Mouse (Mus musculus) forebrain, embryonic 11.5 days (tissue): ENCODE measurements at regions not wholly inside any gene's neighbourhood (a gene's known extent, or its start where the extent isn't known, plus 50 kb on each side); places are given as distances from the start of the nearest gene placed in this dataset.

Experiments
- ATAC-seq: fragments of 200-750 bp; cut with Nextera tagmentation; replicated peaks from 2 replicates; pipeline ENCODE4 v1.8.0; 2017; ENCODE audit warnings: moderate TSS enrichment; ENCODE audit not compliant: low FRiP score
- DNase-seq: peaks from one replicate; pipeline ENCODE4 v3.0.0-alpha.2; 2017; ENCODE audit warnings: low spot score
- H3K27ac ChIP-seq: fragments of 300-500 bp; sonication (generic); 2 replicates; pipeline ENCODE4 v1.5.1; 2014; ENCODE audit warnings: low read depth, low read length
- H3K27me3 ChIP-seq: fragments of 300-500 bp; sonication (generic); 2 replicates; pipeline ENCODE4 v1.6.1; 2014; ENCODE audit warnings: mild to moderate bottlenecking, low read length, mixed read lengths; ENCODE audit not compliant: control insufficient read depth, insufficient read depth
- H3K36me3 ChIP-seq: fragments of 300-500 bp; sonication (generic); 2 replicates; pipeline ENCODE4 v1.6.1; 2014; ENCODE audit warnings: mild to moderate bottlenecking, low read length, moderate library complexity, mixed read lengths; ENCODE audit not compliant: control insufficient read depth, insufficient read depth
- H3K4me1 ChIP-seq: fragments of 300-500 bp; sonication (generic); replicated peaks from 2 replicates; pipeline ENCODE4 v1.6.1; 2014; ENCODE audit warnings: low read length, mixed read lengths; ENCODE audit not compliant: control insufficient read depth, insufficient read depth
- H3K4me2 ChIP-seq: fragments of 300-500 bp; sonication (generic); 2 replicates; pipeline ENCODE4 v1.6.1; 2014; ENCODE audit warnings: low read depth, mild to moderate bottlenecking, low read length, moderate library complexity, mixed read lengths; ENCODE audit not compliant: severe bottlenecking
- H3K4me3 ChIP-seq: fragments of 300-500 bp; sonication (generic); 2 replicates; pipeline ENCODE4 v1.5.1; 2014; ENCODE audit warnings: low read depth, low read length
- H3K9ac ChIP-seq: fragments of 300-500 bp; sonication (generic); 2 replicates; pipeline ENCODE4 v1.6.1; 2014; ENCODE audit warnings: low read length
- H3K9me3 ChIP-seq: fragments of 300-500 bp; sonication (generic); 2 replicates; pipeline ENCODE4 v1.6.1; 2016; ENCODE audit warnings: low read length, mixed read lengths; ENCODE audit not compliant: control insufficient read depth
- WGBS: fragments of 180-500 bp; shearing (Covaris S2); extraction: QIAGEN DNeasy Blood & Tissue Kit; methylation state at CpG from one replicate; pipeline ENCODE4 v1.1.7; 2014; 5-methylcytosine and 5-hydroxymethylcytosine counted together

DNA sequence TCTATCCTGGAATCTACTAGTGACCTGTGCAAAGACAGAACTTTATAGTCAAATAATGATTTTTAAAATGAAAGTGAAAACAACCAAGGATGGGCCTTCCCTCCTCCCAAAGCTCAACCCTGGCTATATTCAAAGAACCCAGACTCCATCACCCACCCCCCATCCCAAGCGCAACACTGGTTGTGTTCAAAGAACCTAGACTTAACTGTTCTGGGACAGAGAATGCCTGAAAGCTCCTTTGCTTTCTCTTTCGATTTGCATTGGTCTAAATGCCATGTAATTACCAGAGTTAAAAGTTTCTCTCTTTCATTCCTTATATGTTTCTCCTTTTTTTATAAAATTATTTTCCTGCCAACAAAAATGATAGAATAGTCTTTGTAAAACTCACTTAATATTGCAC lies 98.6 kb upstream of the Samsn1 start:
- Histone ChIP-seq H3K4me2 (no peak overlapping the region), H3K9me3 (no peaks in the 10 kb centered on the region), H3K4me1 (no peaks in the 10 kb centered on the region), H3K9ac (no peak overlapping the region), H3K27ac (no peak overlapping the region), H3K4me3 (no peak overlapping the region), H3K36me3 (no peaks in the 10 kb centered on the region), H3K27me3 (no peaks in the 10 kb centered on the region)
- ATAC-seq: no peak
- DNase-seq: no peak
- WGBS: 96% methylated on average over 2 of the region's 2 CpGs

DNA sequence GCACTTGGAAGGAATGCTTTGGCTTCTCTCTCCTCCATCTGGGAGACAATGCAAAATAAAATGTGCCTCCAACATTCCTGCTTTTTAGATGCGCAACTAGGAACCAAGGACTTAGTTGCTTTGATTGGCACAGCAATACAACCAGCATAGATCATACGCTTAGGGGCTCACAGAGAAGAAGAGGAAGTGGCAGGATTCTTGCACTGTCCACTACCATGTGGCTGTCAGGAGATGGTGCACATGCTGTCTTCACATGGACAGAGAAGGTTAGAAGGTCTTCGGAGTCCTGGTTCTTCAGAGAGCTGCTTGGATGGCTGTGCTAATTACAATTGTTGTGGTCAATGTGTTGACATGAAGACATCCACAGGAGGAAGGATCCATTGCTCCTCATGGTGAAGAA lies 88.3 kb upstream of the Samsn1 start:
- Histone ChIP-seq H3K9me3 (no peaks in the 10 kb centered on the region), H3K4me3 (no peak overlapping the region), H3K27me3 (no peaks in the 10 kb centered on the region), H3K27ac (no peak overlapping the region), H3K9ac (no peak overlapping the region), H3K36me3 (no peaks in the 10 kb centered on the region), H3K4me1 (no peaks in the 10 kb centered on the region), H3K4me2 (no peak overlapping the region)
- DNase-seq: no peak
- 97% methylated on average over 3 of the region's 3 CpGs for WGBS
- ATAC-seq: no peak

DNA sequence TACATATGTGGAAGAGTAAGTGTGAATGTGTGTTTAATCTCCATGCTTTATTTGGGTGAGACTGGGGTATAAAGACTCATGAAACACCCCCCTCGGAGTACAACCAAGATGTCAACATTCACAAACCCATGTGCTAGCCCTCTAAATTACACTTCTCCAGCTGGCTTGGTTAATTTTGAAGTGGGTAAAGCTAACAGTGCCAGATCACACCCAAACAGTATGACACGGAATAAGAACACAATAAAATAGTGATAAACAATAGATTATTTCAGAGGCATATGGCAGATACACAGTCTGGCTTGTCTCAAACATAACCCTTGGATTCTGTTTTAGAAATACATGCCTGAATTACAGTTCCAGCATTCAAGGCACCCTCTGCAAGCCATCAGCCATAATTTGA lies 86.4 kb upstream of the Samsn1 start:
- Histone ChIP-seq H3K36me3 (no peaks in the 10 kb centered on the region), H3K4me2 (no peak overlapping the region), H3K27me3 (no peaks in the 10 kb centered on the region), H3K4me3 (no peak overlapping the region), H3K9ac (no peak overlapping the region), H3K27ac (no peak overlapping the region), H3K4me1 (no peaks in the 10 kb centered on the region), H3K9me3 (no peaks in the 10 kb centered on the region)
- no peak for DNase-seq
- WGBS: 95% methylated on average over 2 of the region's 2 CpGs
- ATAC-seq: no peak

DNA sequence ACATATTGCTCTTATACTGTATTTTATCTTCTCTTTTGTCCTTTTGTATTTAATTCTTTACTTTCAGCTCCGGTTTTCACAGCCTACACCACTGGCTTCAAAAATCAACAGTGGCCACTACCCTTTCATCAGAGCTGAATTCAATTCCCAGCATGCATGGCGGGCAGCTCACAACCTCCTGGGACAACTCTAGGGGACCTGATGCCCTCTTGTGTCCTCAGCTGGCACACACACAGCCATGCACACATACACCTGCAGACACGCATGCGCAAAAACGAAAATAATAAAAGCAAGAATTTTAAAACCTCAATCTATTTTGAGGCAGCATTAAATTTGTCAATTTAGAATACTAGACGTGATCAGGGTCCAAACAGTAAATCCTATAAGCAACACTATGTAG lies 82.6 kb upstream of the Samsn1 start:
- WGBS: 92% methylated on average over 6 of the region's 6 CpGs
- Histone ChIP-seq H3K4me2 (no peak overlapping the region), H3K27ac (no peak overlapping the region), H3K4me3 (no peak overlapping the region), H3K9ac (no peak overlapping the region), H3K36me3 (no peaks in the 10 kb centered on the region), H3K9me3 (no peaks in the 10 kb centered on the region), H3K4me1 (no peaks in the 10 kb centered on the region), H3K27me3 (no peaks in the 10 kb centered on the region)
- ATAC-seq (no peak), DNase-seq (no peak)

DNA sequence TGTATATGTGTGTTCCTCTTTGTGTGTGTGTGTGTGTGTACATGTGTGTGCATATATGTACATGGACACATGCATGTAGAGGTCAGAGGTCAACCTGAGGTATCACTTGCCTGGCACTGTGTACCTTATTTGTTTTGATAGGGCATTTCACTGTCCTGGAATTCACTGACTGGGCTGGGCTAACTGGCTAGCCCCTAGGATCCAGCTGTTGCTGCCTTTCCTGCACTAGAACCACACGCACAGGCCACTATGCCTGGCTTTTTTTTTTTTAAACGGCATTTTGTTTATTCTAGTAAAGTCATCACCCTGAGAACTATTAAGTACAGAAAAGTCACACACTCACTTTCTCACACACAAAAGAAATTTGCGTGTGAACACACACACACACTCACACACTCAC lies 79.7 kb upstream of the Samsn1 start:
- H3K4me1 ChIP-seq: no peaks in the 10 kb centered on the region
- H3K4me3 ChIP-seq: no peak overlapping the region
- 89% methylated on average over 3 of the region's 3 CpGs for WGBS
- no peak for ATAC-seq
- no peak overlapping the region for H3K9ac ChIP-seq
- H3K4me2 ChIP-seq: no peak overlapping the region
- H3K27ac ChIP-seq: no peak overlapping the region
- H3K27me3 ChIP-seq: no peaks in the 10 kb centered on the region
- no peaks in the 10 kb centered on the region for H3K36me3 ChIP-seq
- H3K9me3 ChIP-seq: no peaks in the 10 kb centered on the region
- no peak for DNase-seq

DNA sequence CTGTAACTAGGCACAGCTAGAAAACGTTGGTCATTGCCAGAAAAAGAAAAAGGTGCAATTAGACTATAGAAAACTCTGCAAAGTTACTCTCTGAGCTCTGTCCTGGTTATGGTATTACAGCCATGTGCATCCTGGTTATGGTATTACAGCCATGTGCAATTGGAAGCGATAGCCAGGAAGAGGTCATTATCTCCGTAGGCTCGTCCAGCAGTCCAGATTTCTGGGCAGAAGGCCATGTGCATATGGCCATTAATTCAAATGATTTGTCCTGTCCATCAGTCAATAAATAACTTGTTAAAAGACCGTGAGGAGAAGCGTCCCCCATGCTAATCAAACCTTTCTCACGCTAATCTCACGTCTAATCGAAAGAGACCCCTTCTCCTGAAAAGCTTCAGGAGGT lies 75.7 kb upstream of the Samsn1 start:
- WGBS: 88% methylated on average over 9 of the region's 9 CpGs
- H3K4me1 ChIP-seq: no peaks in the 10 kb centered on the region
- H3K9me3 ChIP-seq: no peaks in the 10 kb centered on the region
- no peak for DNase-seq
- no peak overlapping the region for H3K27ac ChIP-seq
- no peak overlapping the region for H3K4me3 ChIP-seq
- no peak overlapping the region for H3K9ac ChIP-seq
- no peaks in the 10 kb centered on the region for H3K36me3 ChIP-seq
- H3K4me2 ChIP-seq: no peak overlapping the region
- H3K27me3 ChIP-seq: no peaks in the 10 kb centered on the region
- no peak for ATAC-seq

DNA sequence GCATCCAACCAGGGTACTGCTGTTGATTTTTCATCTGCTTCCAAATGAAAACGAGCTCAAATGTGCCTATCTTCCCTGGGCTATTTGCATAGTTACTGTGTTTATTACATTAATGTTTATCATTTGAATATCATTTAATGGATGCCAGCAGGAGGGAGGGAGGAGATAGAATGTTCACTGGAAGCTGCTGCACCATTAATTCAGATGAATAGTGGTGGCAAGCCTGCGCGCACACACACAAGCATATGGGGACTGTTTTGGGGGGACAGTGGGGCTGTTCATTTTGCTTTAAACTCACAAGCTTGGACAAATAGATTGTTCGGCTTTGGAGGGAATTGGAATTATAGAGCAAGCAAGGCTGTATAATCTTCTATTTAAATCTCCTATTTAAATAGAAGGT lies 74.3 kb upstream of the Samsn1 start:
- H3K4me3 ChIP-seq: no peak overlapping the region
- WGBS: 90% methylated on average over 4 of the region's 4 CpGs
- no peak for ATAC-seq

DNA sequence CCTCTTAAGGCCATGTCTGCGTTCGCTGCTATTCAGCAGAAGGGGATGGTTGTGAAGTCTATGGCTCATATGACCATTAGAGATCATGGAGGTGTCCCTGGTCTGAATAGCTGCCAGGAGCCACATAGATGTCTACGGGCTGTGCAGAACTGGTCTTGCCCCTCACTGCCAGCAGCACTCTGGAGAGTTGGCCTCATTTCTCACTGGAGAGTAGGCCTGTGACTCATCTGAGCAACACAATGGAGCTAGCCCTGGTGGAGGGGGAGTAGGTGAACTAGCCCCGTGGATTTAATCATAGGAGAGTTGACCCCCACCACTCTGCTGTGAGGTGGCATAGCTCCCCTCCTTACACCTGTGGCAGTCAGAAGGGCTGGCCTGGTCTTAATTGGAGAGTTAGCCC lies 63.3 kb upstream of the Samsn1 start:
- Histone ChIP-seq H3K4me1 (no peaks in the 10 kb centered on the region), H3K27me3 (no peaks in the 10 kb centered on the region), H3K9me3 (no peaks in the 10 kb centered on the region), H3K36me3 (no peaks in the 10 kb centered on the region), H3K4me2 (no peak overlapping the region), H3K9ac (no peak overlapping the region), H3K27ac (no peak overlapping the region), H3K4me3 (no peak overlapping the region)
- ATAC-seq (peak; percentile 21; the same call in 1 of the 2 replicates), DNase-seq (no peak)
- 91% methylated on average over 4 of the region's 4 CpGs for WGBS

More for the DNA sequence above, 74.3 kb upstream of the Samsn1 start:
- Histone ChIP-seq H3K9me3 (no peaks in the 10 kb centered on the region), H3K27ac (no peak overlapping the region), H3K9ac (no peak overlapping the region), H3K4me2 (no peak overlapping the region), H3K27me3 (no peaks in the 10 kb centered on the region), H3K4me1 (no peaks in the 10 kb centered on the region), H3K36me3 (no peaks in the 10 kb centered on the region)
- no peak for DNase-seq

DNA sequence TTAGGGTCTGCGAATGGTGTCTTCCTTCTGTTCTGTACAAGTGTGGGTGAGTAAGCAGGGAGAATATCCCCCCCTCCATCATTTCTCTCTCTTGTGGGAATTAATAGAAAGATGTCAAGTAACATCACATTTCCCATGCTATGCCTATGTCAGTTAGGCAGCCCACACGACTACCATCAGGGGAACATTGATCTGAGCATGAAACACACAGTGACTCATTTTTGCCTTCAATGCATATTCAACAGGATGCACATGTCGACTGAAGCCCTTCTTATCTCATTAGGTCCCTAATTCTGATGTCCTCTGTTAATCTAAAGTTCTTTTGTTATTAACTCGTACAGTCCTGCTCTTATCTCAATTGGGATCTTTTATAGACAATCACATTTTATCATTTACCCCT lies 60.4 kb upstream of the Samsn1 start:
- Histone ChIP-seq H3K4me3 (no peak overlapping the region), H3K9ac (no peak overlapping the region), H3K9me3 (no peaks in the 10 kb centered on the region), H3K27ac (no peak overlapping the region), H3K27me3 (no peaks in the 10 kb centered on the region), H3K36me3 (no peaks in the 10 kb centered on the region), H3K4me2 (no peak overlapping the region), H3K4me1 (no peaks in the 10 kb centered on the region)
- no peak for DNase-seq
- 81% methylated on average over 4 of the region's 4 CpGs for WGBS
- ATAC-seq: no peak
